Mouse (Mus musculus): ENCODE measurements at regions not wholly inside any gene's neighbourhood (a gene's known extent, or its start where the extent isn't known, plus 50 kb on each side); places are given as distances from the start of the nearest gene placed in this dataset.

GRCm38 (mm10) chr15:29356395-29356794, 816.0 kb upstream of the Ctnnd2 start:
- ATAC-seq (ENCODE audit: low FRiP score) = no peak
- no peak overlapping the region for H3K4me2 ChIP-seq
- no peaks in the 10 kb centered on the region for H3K36me3 ChIP-seq
- no peak overlapping the region for H3K4me3 ChIP-seq (replicated peaks)
- no peak overlapping the region for H3K9ac ChIP-seq (replicated peaks)
- no peaks in the 10 kb centered on the region for H3K27me3 ChIP-seq (replicated peaks)
- H3K27ac ChIP-seq (replicated peaks) = no peak overlapping the region
- H3K4me1 ChIP-seq = no peaks in the 10 kb centered on the region
- WGBS = 89% methylated on average over 4 of the region's 4 CpGs
- H3K9me3 ChIP-seq (replicated peaks) = no peaks in the 10 kb centered on the region

- no peaks in the 10 kb centered on the region for H3K4me1 ChIP-seq
- WGBS = 90% methylated on average over 4 of the region's 4 CpGs
- no peak overlapping the region for H3K4me2 ChIP-seq
- no peaks in the 10 kb centered on the region for H3K27me3 ChIP-seq (replicated peaks)
- H3K27ac ChIP-seq (replicated peaks) = no peak overlapping the region
- ATAC-seq (ENCODE audit: low FRiP score) = no peak
- H3K4me3 ChIP-seq (replicated peaks) = no peak overlapping the region
- no peak overlapping the region for H3K9ac ChIP-seq (replicated peaks)
- H3K9me3 ChIP-seq (replicated peaks) = no peaks in the 10 kb centered on the region
- H3K36me3 ChIP-seq = no peaks in the 10 kb centered on the region
These were observed 772.5 kb upstream of the Ctnnd2 start for GRCm38 (mm10) chr15:29399881-29400280.

- no peak for ATAC-seq (ENCODE audit: low FRiP score)
These were observed 739.2 kb upstream of the Ctnnd2 start for GRCm38 (mm10) chr15:29433033-29433739.

GRCm38 (mm10) chr15:29437699-29438326, 734.6 kb upstream of the Ctnnd2 start:
- ATAC-seq (ENCODE audit: low FRiP score) = no peak
- no peak overlapping the region for H3K9ac ChIP-seq (replicated peaks)
- H3K27me3 ChIP-seq (replicated peaks) = no peaks in the 10 kb centered on the region
- H3K9me3 ChIP-seq (replicated peaks) = no peaks in the 10 kb centered on the region
- no peak overlapping the region for H3K4me3 ChIP-seq (replicated peaks)
- no peak overlapping the region for H3K4me2 ChIP-seq
- WGBS = 39% methylated on average over 3 of the region's 3 CpGs
- H3K36me3 ChIP-seq = no peaks in the 10 kb centered on the region
- H3K27ac ChIP-seq (replicated peaks) = no peak overlapping the region
- 0 out of 2 replicates have a peak, but pooled peaks cover 5% of the 10 kb centered on the region for H3K4me1 ChIP-seq

More at GRCm38 (mm10) chr15:29433033-29433739, 739.2 kb upstream of the Ctnnd2 start:
- Histone ChIP-seq H3K4me1 (0 out of 2 replicates have a peak, but pooled peaks cover 5% of the 10 kb centered on the region), H3K4me3 (replicated peaks) (no peak overlapping the region), H3K36me3 (no peaks in the 10 kb centered on the region), H3K4me2 (no peak overlapping the region), H3K9ac (replicated peaks) (no peak overlapping the region), H3K9me3 (replicated peaks) (no peaks in the 10 kb centered on the region), H3K27me3 (replicated peaks) (no peaks in the 10 kb centered on the region), H3K27ac (replicated peaks) (peak overlapping the region; percentile 28; the same call in 1 of the 2 replicates)
- 17% methylated on average over 4 of the region's 4 CpGs for WGBS

GRCm38 (mm10) chr15:29447876-29448275, 724.5 kb upstream of the Ctnnd2 start:
- Histone ChIP-seq H3K4me3 (replicated peaks) (no peak overlapping the region), H3K9ac (replicated peaks) (no peak overlapping the region), H3K27ac (replicated peaks) (no peak overlapping the region), H3K36me3 (no peaks in the 10 kb centered on the region), H3K4me1 (no peaks in the 10 kb centered on the region), H3K27me3 (replicated peaks) (no peaks in the 10 kb centered on the region), H3K9me3 (replicated peaks) (no peaks in the 10 kb centered on the region), H3K4me2 (no peak overlapping the region)
- ATAC-seq (ENCODE audit: low FRiP score) = no peak
- 84% methylated on average over 2 of the region's 2 CpGs for WGBS

- no peak overlapping the region for H3K4me3 ChIP-seq (replicated peaks)
- no peak overlapping the region for H3K27ac ChIP-seq (replicated peaks)
- H3K9ac ChIP-seq (replicated peaks) = no peak overlapping the region
- no peaks in the 10 kb centered on the region for H3K27me3 ChIP-seq (replicated peaks)
- H3K9me3 ChIP-seq (replicated peaks) = no peaks in the 10 kb centered on the region
- H3K36me3 ChIP-seq = no peaks in the 10 kb centered on the region
- WGBS = 62% methylated on average over 2 of the region's 2 CpGs
- H3K4me1 ChIP-seq = no peaks in the 10 kb centered on the region
- ATAC-seq (ENCODE audit: low FRiP score) = no peak
- no peak overlapping the region for H3K4me2 ChIP-seq
These were observed 687.3 kb upstream of the Ctnnd2 start for GRCm38 (mm10) chr15:29485136-29485535.

- no peak for ATAC-seq (ENCODE audit: low FRiP score)
- Histone ChIP-seq H3K27ac (replicated peaks) (no peak overlapping the region), H3K9ac (replicated peaks) (no peak overlapping the region), H3K36me3 (no peaks in the 10 kb centered on the region), H3K9me3 (replicated peaks) (no peaks in the 10 kb centered on the region), H3K27me3 (replicated peaks) (no peaks in the 10 kb centered on the region), H3K4me3 (replicated peaks) (no peak overlapping the region), H3K4me2 (no peak overlapping the region), H3K4me1 (no peaks in the 10 kb centered on the region)
- WGBS = 47% methylated on average over 2 of the region's 2 CpGs
These were observed 642.4 kb upstream of the Ctnnd2 start for GRCm38 (mm10) chr15:29529974-29530373.

- Histone ChIP-seq H3K27me3 (replicated peaks) (no peaks in the 10 kb centered on the region), H3K36me3 (no peaks in the 10 kb centered on the region), H3K9ac (replicated peaks) (no peak overlapping the region), H3K9me3 (replicated peaks) (no peaks in the 10 kb centered on the region), H3K27ac (replicated peaks) (no peak overlapping the region), H3K4me1 (no peaks in the 10 kb centered on the region), H3K4me3 (replicated peaks) (no peak overlapping the region), H3K4me2 (no peak overlapping the region)
- 86% methylated on average over 1 of the region's 1 CpGs for WGBS
- no peak for ATAC-seq (ENCODE audit: low FRiP score)
These were observed 604.0 kb upstream of the Ctnnd2 start for GRCm38 (mm10) chr15:29568411-29568810.
